Mouse (Mus musculus): ENCODE results near the gene Ube2q2.

- TF ChIP-seq USF1 (IDR thresholded peaks at IDR 0.05; ENCODE audit: low read depth) (no peak), CEBPB (IDR thresholded peaks at IDR 0.05; ENCODE audit: insufficient read depth, poor library complexity, severe bottlenecking) (no peak), POLR2A (IDR thresholded peaks at IDR 0.05; ENCODE audit: insufficient read length, low read depth) (no peak), POLR2AphosphoS2 (IDR thresholded peaks at IDR 0.05; ENCODE audit: insufficient read length, low read depth) (no peak)
Measured at GRCm38 (mm10) chr9:55213396-55213795, 64.7 kb downstream of the Ube2q2 start.
